ENCODE assay signal across 30 mouse cellular contexts in genomic region chr8:106321434-106321833, GRCm38 (mm10). TPM values are rescaled to one million over a fixed set of nuclear protein-coding genes. Genes with fewer than 3 reads are reported as not detected.
DNase-seq lines count a peak whose midpoint lies in the region; ATAC-seq lines count a peak whose summit lies in the region.
"Had no signal": no experiment of that assay in that cellular context is flagged by ENCODE, and none has a peak within 500 bp of the region (broad histone marks: within the 10 kb centered on the region; RNA-seq: fewer than 3 reads in every experiment).

No protein-coding gene starts in this region.

- H3K27ac ChIP-seq in embryonic facial prominence, embryonic 13.5 days: peak overlapping the region; percentile 41; the same call in 1 of the 2 replicates
- H3K27ac ChIP-seq in embryonic facial prominence, embryonic 10.5 days (replicated peaks): no peak overlapping the region
- H3K27ac ChIP-seq: forebrain, embryonic 15.5 days; hindbrain, embryonic 10.5 days; hindbrain, embryonic 15.5 days; liver, embryonic 14.5 days; macrophage; neural tube, embryonic 15.5 days; stomach, postnatal 0 days had no signal

- WGBS in embryonic facial prominence, embryonic 13.5 days: 76% methylated on average over 7 of the region's 7 CpGs
- 86% methylated on average over 7 of the region's 7 CpGs for WGBS in embryonic facial prominence, embryonic 10.5 days

- H3K9me3 ChIP-seq in embryonic facial prominence, embryonic 13.5 days: no peaks in the 10 kb centered on the region
- no peaks in the 10 kb centered on the region for H3K9me3 ChIP-seq in embryonic facial prominence, embryonic 10.5 days
- H3K9me3 ChIP-seq: forebrain, embryonic 15.5 days; hindbrain, embryonic 10.5 days; hindbrain, embryonic 15.5 days; neural tube, embryonic 15.5 days had no signal

- DNase-seq in embryonic facial prominence, embryonic 10.5 days (ENCODE audit: low spot score): no peak
- peak; percentile 50 to 54 for DNase-seq in left cerebral cortex, adult 18-20 months (ENCODE audit: low spot score in 2 of 2)
- no peak for DNase-seq in left cerebral cortex, postnatal 4 days
- DNase-seq in left cerebral cortex, postnatal 25 days (ENCODE audit: low spot score in 2 of 2): peak; percentile 54 to 63
- peak; percentile 31 for DNase-seq in right cerebral cortex, postnatal 25 days
- no peak for DNase-seq in ovary, postnatal 14 days (ENCODE audit: low spot score)
- no peak for DNase-seq in c-Kit-positive CD71-positive TER-119-positive erythroid progenitor cells, embryonic 14.5 days (ENCODE audit: low spot score)
- DNase-seq: adrenal gland, postnatal 10 days; cerebellum, adult 11-12 months; cerebellum, postnatal 14 days; heart, postnatal 14 days; kidney, adult 11 months; kidney, postnatal 14 days; liver; lung, adult 2 months; lung, postnatal 10 days; midbrain, embryonic 14.5 days; thymus, adult 18-20 months; thymus, postnatal 36 days had no signal

- ATAC-seq in embryonic facial prominence, embryonic 13.5 days (ENCODE audit: insufficient number of reproducible peaks, insufficient read depth, low FRiP score, low TSS enrichment, low read depth): no peak
- ATAC-seq: forebrain, embryonic 15.5 days; inflammation-experienced regulatory T-cells, adult 6 months; Patski had no signal

- H3K36me3 ChIP-seq in embryonic facial prominence, embryonic 13.5 days: no peaks in the 10 kb centered on the region
- no peaks in the 10 kb centered on the region for H3K36me3 ChIP-seq in embryonic facial prominence, embryonic 10.5 days (replicated peaks)
- H3K36me3 ChIP-seq: forebrain, embryonic 15.5 days; hindbrain, embryonic 10.5 days; hindbrain, embryonic 15.5 days; neural tube, embryonic 15.5 days had no signal

- H3K4me2 ChIP-seq in embryonic facial prominence, embryonic 13.5 days: no peak overlapping the region
- H3K4me2 ChIP-seq: forebrain, embryonic 15.5 days; hindbrain, embryonic 15.5 days; neural tube, embryonic 15.5 days had no signal

- intact Hi-C loops in left cerebral cortex, postnatal 4 days (cut with DNase I): no loop called here
- intact Hi-C loops in left cerebral cortex, postnatal 25 days (cut with DNase I): loop anchor here (5.0 kb wide), 1 partner anchor 49 kb away; no protein-coding TSS in a partner anchor

- H3K27me3 ChIP-seq in embryonic facial prominence, embryonic 13.5 days: no peaks in the 10 kb centered on the region; the same call in 1 of the 2 replicates
- H3K27me3 ChIP-seq in embryonic facial prominence, embryonic 10.5 days (replicated peaks; ENCODE audit: low read depth, poor library complexity, severe bottlenecking): no peaks in the 10 kb centered on the region
- H3K27me3 ChIP-seq: forebrain, embryonic 15.5 days; hindbrain, embryonic 15.5 days; neural tube, embryonic 15.5 days had no signal

- no peak overlapping the region for H3K9ac ChIP-seq in embryonic facial prominence, embryonic 13.5 days
- H3K9ac ChIP-seq: forebrain, embryonic 15.5 days; hindbrain, embryonic 15.5 days; liver, embryonic 14.5 days; neural tube, embryonic 15.5 days had no signal

- no peak overlapping the region for H3K4me3 ChIP-seq in embryonic facial prominence, embryonic 13.5 days
- H3K4me3 ChIP-seq in embryonic facial prominence, embryonic 10.5 days: no peak overlapping the region
- H3K4me3 ChIP-seq: forebrain, embryonic 15.5 days; hindbrain, embryonic 10.5 days; hindbrain, embryonic 15.5 days; neural tube, embryonic 15.5 days had no signal

- H3K4me1 ChIP-seq in embryonic facial prominence, embryonic 13.5 days: peaks cover 6% of the 10 kb centered on the region
- peaks cover 9% of the 10 kb centered on the region for H3K4me1 ChIP-seq in embryonic facial prominence, embryonic 10.5 days

RNA-seq across cellular contexts. Expression of gene Smpd3, which starts 16.4 kb away (rescaled TPM):
- polyA plus RNA-seq in embryonic facial prominence, embryonic 13.5 days (2015; fragmentation: Nextera tagmentation; extraction: Ambion mirVana): 13.0 and 19.5 TPM in 2 replicates
- 4.0 and 5.0 TPM in 2 replicates for polyA plus RNA-seq in embryonic facial prominence, embryonic 10.5 days (2016; fragmentation: Nextera tagmentation; extraction: Ambion mirVana)
- total RNA-seq in left cerebral cortex, adult 18-20 months (2021): 10 to 100 TPM; 51.2 to 59.3 TPM
- total RNA-seq in left cerebral cortex, postnatal 4 days (2021): 100 to 1,000 TPM; 152 to 158 TPM
- 10 to 100 TPM; 59.4 to 74.6 TPM for total RNA-seq in left cerebral cortex, postnatal 25 days (2021)
- total RNA-seq: megakaryocyte-erythroid progenitor cell, adult 5-6 weeks had no signal
- polyA plus RNA-seq: inflammation-experienced regulatory T-cells, adult 6 months had no signal

Comparison
In these comparisons a context has a peak if more than half of its experiments do, and no peak if none do; other contexts are left out.
1. DNase-seq: peak in left cerebral cortex, adult 18-20 months (2 of 2), left cerebral cortex, postnatal 25 days (2 of 2) and right cerebral cortex, postnatal 25 days (single experiment); none in embryonic facial prominence, embryonic 10.5 days (single experiment), left cerebral cortex, postnatal 4 days (single experiment), ovary, postnatal 14 days (single experiment) and c-Kit-positive CD71-positive TER-119-positive erythroid progenitor cells, embryonic 14.5 days (single experiment).